Comparison of ENCODE assay signal across 15 mouse cellular contexts in the genomic region with DNA sequence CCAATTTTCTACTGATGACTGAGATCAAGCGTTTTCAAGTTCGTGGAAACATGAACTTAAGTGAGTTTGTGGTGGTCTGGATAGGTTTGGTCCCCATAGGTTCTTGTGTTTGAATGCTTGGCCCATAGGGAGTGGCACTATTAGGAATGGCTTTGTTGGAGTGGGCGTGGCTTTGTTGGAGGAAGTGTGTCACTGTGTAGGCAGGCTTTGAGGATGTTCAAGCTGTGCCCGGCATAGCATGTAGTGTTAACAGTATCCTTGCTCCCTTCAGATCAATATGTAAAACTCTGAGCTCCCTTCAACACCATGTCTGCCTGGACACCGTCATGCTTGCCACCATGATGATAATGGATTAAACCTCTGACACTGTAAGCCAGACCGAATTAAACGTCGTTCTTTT.
"Had no signal": no experiment of that assay in that cellular context is flagged by ENCODE, and none has a peak within 500 bp of the region (broad histone marks: within the 10 kb centered on the region; RNA-seq: fewer than 3 reads in every experiment).

No protein-coding gene starts in this region.

- H3K27me3 ChIP-seq: neural tube, embryonic 15.5 days; stomach, embryonic 15.5 days had no signal

- H3K27ac ChIP-seq: neural tube, embryonic 15.5 days; stomach, embryonic 15.5 days; stomach, postnatal 0 days had no signal

- H3K4me1 ChIP-seq: stomach, embryonic 15.5 days had no signal

- DNase-seq: retina, postnatal 1 day; right cerebral cortex, adult 18-20 months; right cerebral cortex, postnatal 14 days; right cerebral cortex, postnatal 25 days; right cerebral cortex, postnatal 4 days; spleen, adult 18-20 months; thymus, adult 18-20 months; thymus, adult 2 months; thymus, postnatal 14 days; thymus, postnatal 25 days; thymus, postnatal 36 days; thymus, postnatal 4 days had no signal

- H3K9ac ChIP-seq: neural tube, embryonic 15.5 days; stomach, embryonic 15.5 days had no signal

- H3K36me3 ChIP-seq: neural tube, embryonic 15.5 days; stomach, embryonic 15.5 days had no signal

- H3K4me3 ChIP-seq: neural tube, embryonic 15.5 days; stomach, embryonic 15.5 days had no signal
